Mouse (Mus musculus) megakaryocyte, embryonic 14.5 days (primary cell): ENCODE results near the gene Syt16. TPM values are rescaled to one million over a fixed set of nuclear protein-coding genes. Genes with fewer than 3 reads are reported as not detected.

Experiments
- H3K27me3 ChIP-seq: replicated peaks from 2 replicates; pipeline ENCODE3; 2012; ENCODE audit warnings: inconsistent platforms
- H3K36me3 ChIP-seq: replicated peaks from 2 replicates; pipeline ENCODE3; 2012; ENCODE audit warnings: low read length, inconsistent platforms, mixed read lengths
- H3K4me1 ChIP-seq: 2 replicates; pipeline ENCODE4 v1.6.1; 2012; ENCODE audit warnings: inconsistent platforms
- H3K4me3 ChIP-seq: replicated peaks from 2 replicates; pipeline ENCODE3; 2012; ENCODE audit warnings: moderate library complexity, mild to moderate bottlenecking, inconsistent platforms
- H3K9me3 ChIP-seq: 2 replicates; pipeline ENCODE4 v1.6.1; 2012; ENCODE audit warnings: inconsistent platforms
- FLI1 ChIP-seq: IDR thresholded peaks from 2 replicates; pipeline ENCODE4 v1.6.1; 2012; ENCODE audit warnings: low read length, inconsistent platforms, mixed read lengths
- GATA1 ChIP-seq: IDR thresholded peaks from 3 replicates; pipeline ENCODE4 v1.6.1; 2012; ENCODE audit warnings: mixed read lengths, low read length, inconsistent platforms, borderline replicate concordance
- polyA plus RNA-seq: library from polyadenylated mRNA; stranded (reverse); fragments of >175 nt; gene quantifications from 2 replicates; pipeline ENCODE4 v1.2.3, GENCODE M21; 2012; ENCODE audit warnings: low replicate concordance; ENCODE audit not compliant: insufficient read depth

Syt16 gene
- polyA plus RNA-seq, 1 experiment: 0.10 TPM

GRCm38 (mm10) chr12:74192552-74192951 is 195.1 kb downstream of the Syt16 start:
- Histone ChIP-seq H3K4me1 (peaks cover 3% of the 10 kb centered on the region; the same call in 1 of the 2 replicates), H3K27me3 (peaks cover 5% of the 10 kb centered on the region), H3K4me3 (no peak overlapping the region), H3K9me3 (0 out of 2 replicates have a peak, but pooled peaks cover 3% of the 10 kb centered on the region), H3K36me3 (no peaks in the 10 kb centered on the region)
- TF ChIP-seq FLI1 (no peak), GATA1 (no peak)

- H3K9me3 ChIP-seq: no peaks in the 10 kb centered on the region
- TF ChIP-seq FLI1: no peak
- no peak for TF ChIP-seq GATA1
- no peaks in the 10 kb centered on the region for H3K36me3 ChIP-seq
- H3K27me3 ChIP-seq: no peaks in the 10 kb centered on the region
- no peak overlapping the region for H3K4me3 ChIP-seq
- H3K4me1 ChIP-seq: no peaks in the 10 kb centered on the region
These were observed 203.9 kb downstream of the Syt16 start for GRCm38 (mm10) chr12:74201410-74201809.

- Histone ChIP-seq H3K4me1 (no peaks in the 10 kb centered on the region), H3K36me3 (no peaks in the 10 kb centered on the region), H3K9me3 (no peaks in the 10 kb centered on the region), H3K4me3 (no peak overlapping the region), H3K27me3 (no peaks in the 10 kb centered on the region)
- TF ChIP-seq FLI1 (no peak), GATA1 (no peak)
These were observed 205.1 kb downstream of the Syt16 start for GRCm38 (mm10) chr12:74202431-74203042.

- H3K36me3 ChIP-seq: no peaks in the 10 kb centered on the region
- H3K27me3 ChIP-seq: no peaks in the 10 kb centered on the region
- peaks cover 4% of the 10 kb centered on the region; the same call in 1 of the 2 replicates for H3K9me3 ChIP-seq
- no peak overlapping the region for H3K4me3 ChIP-seq
- H3K4me1 ChIP-seq: no peaks in the 10 kb centered on the region
- no peak for TF ChIP-seq GATA1
- TF ChIP-seq FLI1: no peak
These were observed 214.7 kb downstream of the Syt16 start for GRCm38 (mm10) chr12:74212156-74212555.

- H3K9me3 ChIP-seq: peaks cover 4% of the 10 kb centered on the region; the same call in 1 of the 2 replicates
- no peaks in the 10 kb centered on the region for H3K27me3 ChIP-seq
- H3K4me3 ChIP-seq: no peak overlapping the region
- no peaks in the 10 kb centered on the region for H3K36me3 ChIP-seq
- TF ChIP-seq GATA1 (no peak), FLI1 (no peak)
- no peaks in the 10 kb centered on the region for H3K4me1 ChIP-seq
These were observed 218.8 kb downstream of the Syt16 start for GRCm38 (mm10) chr12:74216103-74216728.

- Histone ChIP-seq H3K9me3 (peaks cover 4% of the 10 kb centered on the region; the same call in 1 of the 2 replicates), H3K4me1 (no peaks in the 10 kb centered on the region), H3K36me3 (no peaks in the 10 kb centered on the region), H3K4me3 (no peak overlapping the region), H3K27me3 (no peaks in the 10 kb centered on the region)
- TF ChIP-seq FLI1 (no peak), GATA1 (no peak)
These were observed 222.4 kb downstream of the Syt16 start for GRCm38 (mm10) chr12:74219909-74220308.

GRCm38 (mm10) chr12:74220651-74221050 is 223.2 kb downstream of the Syt16 start:
- Histone ChIP-seq H3K4me1 (no peaks in the 10 kb centered on the region), H3K27me3 (no peaks in the 10 kb centered on the region), H3K9me3 (peaks cover 4% of the 10 kb centered on the region; the same call in 1 of the 2 replicates), H3K36me3 (no peaks in the 10 kb centered on the region), H3K4me3 (no peak overlapping the region)
- no peak for TF ChIP-seq FLI1

GRCm38 (mm10) chr12:74230808-74231207 is 233.3 kb downstream of the Syt16 start:
- Histone ChIP-seq H3K36me3 (no peaks in the 10 kb centered on the region), H3K27me3 (no peaks in the 10 kb centered on the region), H3K4me3 (no peak overlapping the region), H3K9me3 (peaks cover 20% of the 10 kb centered on the region), H3K4me1 (no peaks in the 10 kb centered on the region)
- no peak for TF ChIP-seq GATA1
- no peak for TF ChIP-seq FLI1

GRCm38 (mm10) chr12:74232845-74233244 is 235.4 kb downstream of the Syt16 start:
- Histone ChIP-seq H3K4me1 (no peaks in the 10 kb centered on the region), H3K27me3 (no peaks in the 10 kb centered on the region), H3K4me3 (no peak overlapping the region), H3K36me3 (no peaks in the 10 kb centered on the region), H3K9me3 (peaks cover 20% of the 10 kb centered on the region)
- no peak for TF ChIP-seq FLI1
- TF ChIP-seq GATA1: no peak

GRCm38 (mm10) chr12:74236191-74236590 is 238.7 kb downstream of the Syt16 start:
- TF ChIP-seq FLI1 (no peak), GATA1 (no peak)
- H3K36me3 ChIP-seq: no peaks in the 10 kb centered on the region
- H3K9me3 ChIP-seq: peaks cover 16% of the 10 kb centered on the region
- H3K4me1 ChIP-seq: no peaks in the 10 kb centered on the region
- no peak overlapping the region for H3K4me3 ChIP-seq
- H3K27me3 ChIP-seq: no peaks in the 10 kb centered on the region
